Mouse (Mus musculus) erythroblast, embryonic 14.5 days (primary cell): ENCODE measurements around the gene Clec4a4. TPM values are rescaled to one million over a fixed set of nuclear protein-coding genes. Genes with fewer than 3 reads are reported as not detected.
"Not testable (repeated sequence)": the region's sequence is repeated elsewhere in the genome, so short reads cannot be mapped to it uniquely, and the experiment has no call there.

Source experiments
- H3K27me3 ChIP-seq: 2 replicates; pipeline ENCODE4 v1.6.1; 2012; ENCODE audit warnings: inconsistent platforms; ENCODE audit not compliant: control insufficient read depth
- H3K36me3 ChIP-seq: 2 replicates; pipeline ENCODE4 v1.6.1; 2012; ENCODE audit warnings: mild to moderate bottlenecking, inconsistent platforms; ENCODE audit not compliant: control insufficient read depth
- H3K4me1 ChIP-seq: 2 replicates; pipeline ENCODE4 v1.6.1; 2012; ENCODE audit warnings: inconsistent platforms; ENCODE audit not compliant: control insufficient read depth
- H3K4me3 ChIP-seq: replicated peaks from 2 replicates; pipeline ENCODE3; 2012; ENCODE audit warnings: moderate library complexity, mild to moderate bottlenecking, inconsistent platforms
- H3K9me3 ChIP-seq: 2 replicates; pipeline ENCODE4 v1.6.1; 2012; ENCODE audit warnings: low read length, inconsistent platforms, mixed read lengths; ENCODE audit not compliant: control insufficient read depth
- GATA1 ChIP-seq: IDR thresholded peaks from 2 replicates; pipeline ENCODE4 v1.6.1; 2012; ENCODE audit warnings: low read length, inconsistent platforms, mixed read lengths
- TAL1 ChIP-seq: IDR thresholded peaks from 3 replicates; pipeline ENCODE4 v1.6.1; 2012; ENCODE audit warnings: low read length, inconsistent platforms, mixed read lengths
- polyA plus RNA-seq: library from polyadenylated mRNA; stranded (reverse); fragments of >175 nt; gene quantifications from 2 replicates; pipeline ENCODE4 v1.2.3, GENCODE M21; 2012

The Clec4a4 gene
- polyA plus RNA-seq, result not detected in 2 replicates

- Histone ChIP-seq H3K36me3 (no peaks in the 10 kb centered on the region), H3K9me3 (no peaks in the 10 kb centered on the region), H3K4me1 (no peaks in the 10 kb centered on the region), H3K4me3 (no peak within 1 kb of the TSS), H3K27me3 (no peaks in the 10 kb centered on the region)
- TF ChIP-seq GATA1 (no peak), TAL1 (no peak)
Observed at GRCm38 (mm10) chr6:122989876-122990437, at the start of gene Clec4a4. TSS of gene Clec4a4 (plus strand) at chr6:122990367.

- Histone ChIP-seq H3K9me3 (peaks cover 3% of the 10 kb centered on the region), H3K4me3 (no peak overlapping the region)
- no peak for TF ChIP-seq GATA1
- no peak for TF ChIP-seq TAL1
Observed at GRCm38 (mm10) chr6:122946760-122947159, 43.4 kb upstream of the Clec4a4 start.

GRCm38 (mm10) chr6:122952401-122952800, 37.8 kb upstream of the Clec4a4 start, which contains the start of gene Clec4a3:
TSS of gene Clec4a3 (plus strand) at chr6:122952515.
- Histone ChIP-seq H3K4me1 (no peaks in the 10 kb centered on the region), H3K4me3 (no peak within 1 kb of the TSS), H3K9me3 (peaks cover 7% of the 10 kb centered on the region), H3K27me3 (no peaks in the 10 kb centered on the region), H3K36me3 (no peaks in the 10 kb centered on the region)
- TF ChIP-seq TAL1, result no peak
- TF ChIP-seq GATA1, result no peak

More at GRCm38 (mm10) chr6:122946760-122947159, 43.4 kb upstream of the Clec4a4 start:
- Histone ChIP-seq H3K36me3 (no peaks in the 10 kb centered on the region), H3K4me1 (no peaks in the 10 kb centered on the region), H3K27me3 (no peaks in the 10 kb centered on the region)

- Histone ChIP-seq H3K27me3 (no peaks in the 10 kb centered on the region), H3K9me3 (peaks cover 4% of the 10 kb centered on the region), H3K4me3 (no peak overlapping the region), H3K4me1 (no peaks in the 10 kb centered on the region), H3K36me3 (no peaks in the 10 kb centered on the region)
- TF ChIP-seq TAL1 (no peak), GATA1 (no peak)
Observed at GRCm38 (mm10) chr6:122964562-122964961, 25.6 kb upstream of the Clec4a4 start.

- H3K27me3 ChIP-seq, result no peaks in the 10 kb centered on the region
- no peaks in the 10 kb centered on the region for H3K36me3 ChIP-seq
- TF ChIP-seq GATA1 (no peak), TAL1 (no peak)
- H3K9me3 ChIP-seq, result no peaks in the 10 kb centered on the region
- H3K4me3 ChIP-seq, result no peak overlapping the region
- no peaks in the 10 kb centered on the region for H3K4me1 ChIP-seq
Observed at GRCm38 (mm10) chr6:122969048-122969447, 21.1 kb upstream of the Clec4a4 start.

GRCm38 (mm10) chr6:123004696-123005095, 14.5 kb downstream of the Clec4a4 start:
- not testable (repeated sequence) for H3K36me3 ChIP-seq, H3K4me3 ChIP-seq, H3K4me1 ChIP-seq, H3K27me3 ChIP-seq, H3K9me3 ChIP-seq

- no peaks in the 10 kb centered on the region for H3K4me1 ChIP-seq
- H3K4me3 ChIP-seq, result no peak overlapping the region
- no peaks in the 10 kb centered on the region for H3K36me3 ChIP-seq
- no peaks in the 10 kb centered on the region for H3K9me3 ChIP-seq
- TF ChIP-seq GATA1 (no peak), TAL1 (no peak)
- H3K27me3 ChIP-seq, result no peaks in the 10 kb centered on the region
Observed at GRCm38 (mm10) chr6:123005591-123005990, 15.4 kb downstream of the Clec4a4 start.

GRCm38 (mm10) chr6:123049742-123050372, 59.7 kb downstream of the Clec4a4 start, which contains the start of gene Clec4b1:
TSS of gene Clec4b1 (plus strand) at chr6:123049962.
- Histone ChIP-seq H3K9me3 (peaks cover 7% of the 10 kb centered on the region; the same call in 1 of the 2 replicates), H3K4me1 (no peaks in the 10 kb centered on the region), H3K36me3 (no peaks in the 10 kb centered on the region), H3K27me3 (no peaks in the 10 kb centered on the region), H3K4me3 (no peak within 1 kb of the TSS)
- no peak for TF ChIP-seq GATA1
- no peak for TF ChIP-seq TAL1

Other genes starting within 250 kb of the Clec4a4 start
- gene Slc2a3, start 188.7 kb upstream of the Clec4a4 start, polyA plus RNA-seq, result 0.48 and 0.56 TPM in 2 replicates
- 0.56 and 0.83 TPM in 2 replicates for gene Foxj2, start 170.5 kb upstream of the Clec4a4 start, polyA plus RNA-seq
- gene C3ar1, start 134.2 kb upstream of the Clec4a4 start, polyA plus RNA-seq, result not detected in 2 replicates
- gene Necap1, start 115.9 kb upstream of the Clec4a4 start, polyA plus RNA-seq, result 0.58 and 0.93 TPM in 2 replicates
- not detected in 2 replicates for gene Clec4a1, start 68.5 kb upstream of the Clec4a4 start, polyA plus RNA-seq
- gene Clec4a3, start 37.9 kb upstream of the Clec4a4 start, polyA plus RNA-seq, result not detected in 2 replicates
- gene Clec4b1, start 59.6 kb downstream of the Clec4a4 start, polyA plus RNA-seq, result not detected in 2 replicates
- 0.22 TPM in 1 of 2 replicates, not detected in the other for gene Clec4a2, start 116.1 kb downstream of the Clec4a4 start, polyA plus RNA-seq
- gene Clec4b2, start 182.5 kb downstream of the Clec4a4 start, polyA plus RNA-seq, result not detected in 2 replicates
- 0.20 TPM in 1 of 2 replicates, not detected in the other for gene Clec4n, start 239.5 kb downstream of the Clec4a4 start, polyA plus RNA-seq